Mouse (Mus musculus) induced T-regulatory cell, adult 2 months (primary cell): ENCODE results near the gene Mcm3.
"Not testable (repeated sequence)": the region's sequence is repeated elsewhere in the genome, so short reads cannot be mapped to it uniquely, and the experiment has no call there.

Experiments used
- DNase-seq: peaks from one replicate; pipeline ENCODE4 v3.0.0-alpha.2; 2012; ENCODE audit warnings: low read depth

Mcm3 gene

GRCm38 (mm10) chr1:20801682-20802390 is 18.3 kb downstream of the Mcm3 start:
- DNase-seq, result peak; percentile 28

GRCm38 (mm10) chr1:20801275-20801674 is 18.8 kb downstream of the Mcm3 start:
- DNase-seq, result no peak

DNA sequence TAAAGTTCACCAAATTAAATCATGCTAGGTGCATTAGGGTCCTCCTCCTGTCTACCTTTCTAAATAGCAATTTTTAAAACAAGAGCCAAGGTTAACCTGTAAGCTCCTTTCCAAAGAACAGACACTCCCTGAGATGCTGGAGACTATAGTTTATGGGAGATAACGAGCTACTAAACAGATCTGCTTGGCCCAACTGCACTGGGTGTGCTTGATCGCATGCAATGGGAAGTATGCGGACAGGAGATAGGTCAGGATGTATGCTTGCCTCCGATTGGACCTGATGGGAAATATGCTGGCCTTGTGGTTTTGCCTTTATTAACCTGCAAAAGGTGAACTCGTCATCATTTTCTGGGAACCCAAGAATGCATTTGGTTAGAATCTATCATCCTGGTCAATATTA is 24.9 kb downstream of the Mcm3 start:
- no peak for DNase-seq

DNA sequence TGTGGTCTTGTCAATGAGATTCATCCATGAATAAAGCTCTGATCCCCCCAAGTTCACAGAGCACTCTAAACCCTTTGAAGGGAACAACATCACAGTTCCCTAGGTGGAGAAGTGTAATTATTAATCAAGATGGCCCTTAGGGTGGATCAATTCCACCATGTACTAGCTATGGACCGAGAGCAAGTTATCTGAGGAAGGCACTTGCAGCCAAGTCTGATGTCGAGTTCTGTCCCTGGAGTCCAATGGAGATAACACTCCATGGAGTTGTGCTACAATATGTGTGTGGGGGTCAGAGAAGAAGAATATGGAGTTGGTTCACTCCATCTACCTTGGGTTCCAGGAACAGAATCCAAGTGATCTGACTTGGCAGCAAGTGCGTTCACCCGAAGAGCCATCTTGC is 25.4 kb downstream of the Mcm3 start:
- no peak for DNase-seq

DNA sequence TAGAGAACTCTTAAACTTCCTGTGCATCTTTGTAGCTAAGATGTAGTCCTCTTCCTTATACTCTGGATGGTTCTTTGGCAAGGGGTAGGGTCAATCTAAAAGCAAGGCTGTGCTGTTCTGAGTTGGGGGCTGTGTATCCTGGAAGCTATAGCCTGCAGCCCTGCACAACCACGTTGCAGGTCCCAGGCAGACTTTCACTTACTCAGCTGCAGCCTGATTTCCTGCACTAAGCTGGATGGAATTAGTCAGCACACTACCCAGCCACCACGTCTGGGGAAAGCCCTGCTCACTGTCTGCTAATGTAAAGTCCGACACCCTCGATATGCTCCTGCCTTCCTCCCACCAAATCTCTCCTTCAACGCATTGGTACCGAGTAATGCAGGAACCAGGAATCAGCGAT is 28.7 kb downstream of the Mcm3 start:
- DNase-seq, result peak; percentile 22

GRCm38 (mm10) chr1:20790517-20790916 is 29.6 kb downstream of the Mcm3 start, which contains the start of gene Il17f:
Gene Il17f (minus strand): TSS chr1:20790617.
- not testable (repeated sequence) for DNase-seq

DNA sequence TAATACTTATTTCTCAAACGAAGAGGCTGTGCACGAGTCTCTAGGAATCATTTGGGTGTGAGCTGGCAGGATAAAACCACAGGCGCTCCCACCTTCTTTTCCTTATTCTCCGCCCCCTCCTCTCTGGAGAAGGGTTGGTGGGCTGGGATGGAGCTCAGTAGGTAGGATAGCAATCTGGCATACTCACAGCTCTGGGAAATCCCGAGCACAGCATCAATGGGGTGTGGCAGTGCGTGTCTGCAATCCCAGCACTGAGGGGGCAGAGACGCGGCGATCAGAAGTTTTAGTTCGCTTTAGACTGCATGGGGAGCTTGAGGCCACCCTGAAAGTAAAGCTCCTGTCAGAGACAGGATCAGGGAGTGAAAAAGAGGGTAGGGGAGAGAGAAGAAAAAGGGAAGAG is 31.7 kb downstream of the Mcm3 start:
- DNase-seq, result no peak

DNA sequence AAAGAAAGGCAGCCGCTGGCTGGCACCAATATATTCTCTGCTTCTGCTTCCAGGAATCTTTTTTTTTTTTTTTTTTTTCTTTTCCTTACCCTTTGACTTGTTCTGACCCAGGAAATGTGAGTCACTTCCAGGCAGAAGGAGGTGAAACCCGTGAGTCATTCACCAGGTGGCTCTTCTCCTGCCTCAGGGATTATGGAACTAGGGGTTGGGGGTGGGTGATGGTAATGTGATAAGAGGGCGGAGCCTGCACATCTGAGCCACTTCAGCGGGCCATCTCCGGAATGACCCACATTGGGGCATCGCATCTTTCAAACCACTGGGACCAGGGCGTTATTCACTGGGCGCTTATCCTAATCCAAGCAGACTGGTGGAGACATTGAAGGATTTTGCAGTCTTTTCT is 33.1 kb downstream of the Mcm3 start:
- DNase-seq, result no peak

DNA sequence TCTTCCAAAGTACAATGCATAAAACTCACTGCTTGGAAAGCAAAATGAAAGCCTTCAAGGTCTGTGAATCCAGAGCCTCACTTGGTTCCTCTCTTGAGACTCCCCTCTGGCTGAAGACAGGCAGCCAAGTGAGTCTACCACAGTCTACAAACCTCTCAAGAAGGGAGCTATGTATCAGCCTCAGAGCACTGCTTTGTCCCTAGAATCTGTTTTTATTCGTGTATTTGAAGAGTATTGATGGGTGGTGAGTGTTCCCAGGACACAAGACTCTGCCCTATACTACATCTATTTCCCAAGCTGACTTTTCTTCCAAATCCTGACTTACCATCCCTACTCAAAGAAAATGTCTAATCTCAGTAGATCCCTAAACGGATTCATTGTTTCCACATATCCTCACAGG is 41.7 kb downstream of the Mcm3 start:
- no peak for DNase-seq

- not testable (repeated sequence) for DNase-seq
Observed at GRCm38 (mm10) chr1:20774026-20774730, 45.9 kb downstream of the Mcm3 start.

GRCm38 (mm10) chr1:20766526-20766925 is 53.6 kb downstream of the Mcm3 start:
- DNase-seq, result no peak

DNA sequence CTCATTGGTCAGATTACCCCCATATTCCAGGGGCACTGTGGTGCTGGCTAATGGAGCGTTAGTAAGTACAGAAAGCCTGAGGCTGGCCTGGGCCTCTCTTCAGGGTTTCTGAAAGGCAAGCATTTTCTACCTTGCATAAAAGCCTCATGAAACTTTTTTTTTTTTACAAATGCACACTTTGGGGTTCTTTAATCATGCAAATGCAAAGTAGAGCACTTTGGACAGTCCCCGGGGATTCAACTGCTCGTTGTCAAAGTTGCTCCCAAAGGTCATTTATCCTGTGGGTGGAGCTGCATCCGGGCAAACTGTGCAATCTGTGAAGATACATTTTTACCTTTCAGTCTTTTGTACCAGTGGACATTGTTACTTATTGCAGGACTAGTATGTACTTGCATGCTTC is 58.7 kb downstream of the Mcm3 start:
- no peak for DNase-seq

GRCm38 (mm10) chr1:20760331-20760730 is 59.8 kb downstream of the Mcm3 start:
- no peak for DNase-seq

DNA sequence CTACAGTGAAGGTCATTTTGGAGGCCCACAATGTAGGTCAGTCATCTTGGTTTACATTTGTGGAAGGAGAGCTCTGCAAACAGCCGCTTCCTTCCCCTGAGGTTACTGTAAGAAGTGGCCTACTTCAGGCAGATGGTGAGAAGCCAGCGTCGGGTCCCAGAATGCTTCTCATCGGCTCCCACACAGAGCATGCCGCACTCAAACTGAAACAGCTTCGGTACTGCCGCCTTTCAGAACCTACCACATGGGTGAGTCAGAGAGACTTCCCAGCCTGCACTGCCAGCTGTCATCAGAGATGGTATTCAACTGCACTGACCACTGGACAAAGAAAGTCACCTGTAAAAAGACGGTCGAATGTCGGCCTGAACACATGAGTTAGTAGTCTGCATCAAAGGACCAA is 60.3 kb downstream of the Mcm3 start:
- peak; percentile 14 for DNase-seq

GRCm38 (mm10) chr1:20757586-20757985 is 62.5 kb downstream of the Mcm3 start:
- DNase-seq, result no peak

- no peak for DNase-seq
Observed at GRCm38 (mm10) chr1:20754439-20754838, 65.7 kb downstream of the Mcm3 start.
